Mouse (Mus musculus) gastrocnemius, adult 18-20 months (tissue): Measurements from ENCODE around the gene B4galt7. TPM values are rescaled to one million over a fixed set of nuclear protein-coding genes. Genes with fewer than 3 reads are reported as not detected.
A peak's percentile ranks its signal among the peaks of the same experiment; 100 is the strongest.
"Not testable (repeated sequence)": the region's sequence is repeated elsewhere in the genome, so short reads cannot be mapped to it uniquely, and the experiment has no call there.

Source experiments
- DNase-seq: peaks from one replicate; pipeline ENCODE4 v3.0.0; 2021; ENCODE audit warnings: low spot score
- long read RNA-seq, 2 experiments: library from polyadenylated mRNA; stranded (forward); transcript quantifications; one replicate each; pipeline ENCODE4 v2.0.0; 2021
- total RNA-seq, 2 experiments: library from RNA; stranded (reverse); gene quantifications; 2 replicates each; pipeline ENCODE4 v1.2.3; 2021

Gene B4galt7
- total RNA-seq = 1 to 10 TPM; 4.7 to 6.8 TPM
- long read RNA-seq, experiment 1, partial matches to known transcripts = 1 of 14 reads
- long read RNA-seq, experiment 1, other reads (novel, unspliced or antisense) = 9 of 14 reads
- long read RNA-seq, experiment 2, partial matches to known transcripts = 1 of 16 reads
- long read RNA-seq, experiment 2, other reads (novel, unspliced or antisense) = 13 of 16 reads

- DNase-seq = peak; percentile 87
These were observed at the start of gene B4galt7 for GRCm38 (mm10) chr13:55599566-55600540. B4galt7 (plus strand) TSS chr13:55599896.

GRCm38 (mm10) chr13:55555921-55556320 lies 43.8 kb upstream of the B4galt7 start:
- DNase-seq = no peak

- DNase-seq = no peak
These were observed 42.2 kb upstream of the B4galt7 start for GRCm38 (mm10) chr13:55557499-55557898.

- peak; percentile 47 for DNase-seq
These were observed 36.3 kb upstream of the B4galt7 start for GRCm38 (mm10) chr13:55563266-55563879.

GRCm38 (mm10) chr13:55567001-55567400 lies 32.7 kb upstream of the B4galt7 start:
- no peak for DNase-seq

- no peak for DNase-seq
These were observed 31.7 kb upstream of the B4galt7 start for GRCm38 (mm10) chr13:55567949-55568348.

- DNase-seq = not testable (repeated sequence)
These were observed 31.2 kb upstream of the B4galt7 start for GRCm38 (mm10) chr13:55568524-55568923.

GRCm38 (mm10) chr13:55569726-55570285 lies 29.9 kb upstream of the B4galt7 start:
- DNase-seq = no peak

- no peak for DNase-seq
These were observed 29.3 kb upstream of the B4galt7 start for GRCm38 (mm10) chr13:55570286-55570973.

- peak; percentile 96 for DNase-seq
These were observed 28.5 kb upstream of the B4galt7 start, which contains the start of gene Fam193b for GRCm38 (mm10) chr13:55571027-55571751. Fam193b (minus strand) TSS chr13:55571120.

GRCm38 (mm10) chr13:55571977-55572376 lies 27.7 kb upstream of the B4galt7 start:
- no peak for DNase-seq

GRCm38 (mm10) chr13:55573432-55573831 lies 26.3 kb upstream of the B4galt7 start, which contains the start of gene Tmed9:
Tmed9 (plus strand) TSS chr13:55573732.
- no peak for DNase-seq

- DNase-seq = no peak
These were observed 25.4 kb upstream of the B4galt7 start for GRCm38 (mm10) chr13:55574321-55574720.

GRCm38 (mm10) chr13:55575932-55576331 lies 23.8 kb upstream of the B4galt7 start:
- no peak for DNase-seq

GRCm38 (mm10) chr13:55576872-55577271 lies 22.8 kb upstream of the B4galt7 start:
- DNase-seq = not testable (repeated sequence)

- DNase-seq = no peak
These were observed 21.6 kb upstream of the B4galt7 start for GRCm38 (mm10) chr13:55578086-55578485.

- DNase-seq = no peak
These were observed 7.7 kb upstream of the B4galt7 start for GRCm38 (mm10) chr13:55591961-55592490.

GRCm38 (mm10) chr13:55592512-55593253 lies 7.0 kb upstream of the B4galt7 start:
- peak; percentile 96 for DNase-seq

GRCm38 (mm10) chr13:55593254-55593747 lies 6.4 kb upstream of the B4galt7 start:
- DNase-seq = no peak
